Mouse (Mus musculus): Measurements from ENCODE around the gene Prim2.

- TF ChIP-seq CTCF (IDR thresholded peaks at IDR 0.05; ENCODE audit: extremely low read depth, insufficient read depth, low read length) (no peak), POLR2A (IDR thresholded peaks at IDR 0.05; ENCODE audit: extremely low read depth, insufficient read depth, low read length) (no peak)
These were observed 205.4 kb downstream of the Prim2 start for GRCm38 (mm10) chr1:33464234-33464633.
